Mouse (Mus musculus) CH12.LX (cell line): ENCODE results near the gene Lsp1. TPM values are rescaled to one million over a fixed set of nuclear protein-coding genes. Genes with fewer than 3 reads are reported as not detected.

ENCODE experiments used
- DNase-seq: peaks from one replicate; pipeline ENCODE4 v3.0.0-alpha.2; 2013; ENCODE audit errors: extremely low read depth
- H3K27ac ChIP-seq: 2 replicates; pipeline ENCODE4 v1.5.1; 2012; ENCODE audit warnings: low read depth, mild to moderate bottlenecking, control low read depth, moderate library complexity; ENCODE audit not compliant: insufficient read depth
- H3K27me3 ChIP-seq: replicated peaks from 2 replicates; pipeline ENCODE3; 2012; ENCODE audit warnings: inconsistent platforms
- H3K36me3 ChIP-seq, 2 experiments: replicated peaks in 1 of 2; 2 replicates each; pipeline versions ENCODE3 to v1.6.1; 2012; ENCODE audit warnings: inconsistent platforms in 1 of 2, low read length in 1 of 2, mild to moderate bottlenecking in 1 of 2, mixed read lengths in 1 of 2, moderate library complexity in 1 of 2; ENCODE audit not compliant: control insufficient read depth in 1 of 2, insufficient read depth in 1 of 2
- H3K4me1 ChIP-seq, 2 experiments: 2 replicates each; pipeline ENCODE4 v1.6.1; 2012; ENCODE audit warnings: inconsistent platforms in 1 of 2, moderate library complexity in 1 of 2; ENCODE audit not compliant: insufficient read depth in 2 of 2, control insufficient read depth in 1 of 2
- H3K4me2 ChIP-seq: 2 replicates; pipeline ENCODE4 v1.6.1; 2012; ENCODE audit warnings: low read depth, mild to moderate bottlenecking, control low read depth; ENCODE audit not compliant: poor library complexity, insufficient read depth, severe bottlenecking
- H3K4me3 ChIP-seq, 3 experiments: fragments of 150-350 bp in 1 of 3; sonication (generic) in 1 of 3; replicated peaks in 1 of 3; 2 replicates each; pipeline versions ENCODE3 to v1.5.1; 2011 to 2012; ENCODE audit warnings: low read depth in 2 of 3, low read length in 2 of 3, mild to moderate bottlenecking in 2 of 3, moderate library complexity in 2 of 3, control low read depth in 1 of 3, improper control_type of control experiment in 1 of 3, inconsistent platforms in 1 of 3, mixed read lengths in 1 of 3; ENCODE audit not compliant: poor library complexity in 1 of 3
- H3K79me2 ChIP-seq: replicated peaks from 2 replicates; pipeline ENCODE4 v1.6.1; 2012; ENCODE audit warnings: mild to moderate bottlenecking, moderate library complexity; ENCODE audit not compliant: control insufficient read depth, poor library complexity, insufficient read depth, severe bottlenecking; ENCODE audit errors: extremely low read depth
- H3K9ac ChIP-seq: 2 replicates; pipeline ENCODE4 v1.6.1; 2012; ENCODE audit warnings: low read depth, mild to moderate bottlenecking, control low read depth, moderate library complexity; ENCODE audit not compliant: insufficient read depth
- H3K9me3 ChIP-seq: replicated peaks from 2 replicates; pipeline ENCODE3; 2012; ENCODE audit warnings: low read length, inconsistent platforms, mixed read lengths
- BHLHE40 ChIP-seq: IDR thresholded peaks from 2 replicates; pipeline ENCODE4 v1.6.1; 2011; ENCODE audit warnings: mild to moderate bottlenecking, low read depth, low read length, improper control_type of control experiment
- CHD1 ChIP-seq: IDR thresholded peaks from 2 replicates; pipeline ENCODE4 v1.6.1; 2012; ENCODE audit warnings: low read depth, low read length, improper control_type of control experiment, inconsistent platforms
- CHD2 ChIP-seq: IDR thresholded peaks from 2 replicates; pipeline ENCODE4 v1.6.1; 2011; ENCODE audit warnings: low read length, improper control_type of control experiment
- E2F4 ChIP-seq: IDR thresholded peaks from 2 replicates; pipeline ENCODE4 v1.6.1; 2011; ENCODE audit warnings: low read depth, low read length, improper control_type of control experiment; ENCODE audit not compliant: insufficient replicate concordance
- ELF1 ChIP-seq: IDR thresholded peaks from 2 replicates; pipeline ENCODE4 v1.6.1; 2014; ENCODE audit warnings: low read depth, mild to moderate bottlenecking, inconsistent platforms, low read length, improper control_type of control experiment
- EP300 ChIP-seq: IDR thresholded peaks from 2 replicates; pipeline ENCODE4 v1.6.1; 2011; ENCODE audit warnings: low read length, improper control_type of control experiment
- ETS1 ChIP-seq: conservative IDR thresholded peaks from 2 replicates; pipeline ENCODE4 v1.6.1; 2012; ENCODE audit warnings: low read depth, mild to moderate bottlenecking, inconsistent platforms, low read length, improper control_type of control experiment, moderate library complexity
- GABPA ChIP-seq: IDR thresholded peaks from 2 replicates; pipeline ENCODE4 v1.6.1; 2012; ENCODE audit warnings: low read depth, low read length, improper control_type of control experiment, inconsistent platforms; ENCODE audit not compliant: insufficient replicate concordance
- IRF4 ChIP-seq: IDR thresholded peaks from 2 replicates; pipeline ENCODE4 v1.6.1; 2014; ENCODE audit warnings: low read depth, mild to moderate bottlenecking, inconsistent platforms, low read length, improper control_type of control experiment
- JUN ChIP-seq: IDR thresholded peaks from 2 replicates; pipeline ENCODE4 v1.6.1; 2011; ENCODE audit warnings: low read depth, mild to moderate bottlenecking, low read length, improper control_type of control experiment, moderate library complexity; ENCODE audit not compliant: insufficient read depth
- KAT2A ChIP-seq: IDR thresholded peaks from 2 replicates; pipeline ENCODE4 v1.6.1; 2012; ENCODE audit warnings: low read length, improper control_type of control experiment, inconsistent platforms; ENCODE audit not compliant: insufficient replicate concordance
- MAZ ChIP-seq: IDR thresholded peaks from 2 replicates; pipeline ENCODE4 v1.6.1; 2012; ENCODE audit warnings: low read depth, mild to moderate bottlenecking, inconsistent platforms, low read length, improper control_type of control experiment, moderate library complexity
- MEF2A ChIP-seq: IDR thresholded peaks from 2 replicates; pipeline ENCODE4 v1.6.1; 2014; ENCODE audit warnings: low read depth, mild to moderate bottlenecking, inconsistent platforms, low read length, improper control_type of control experiment, borderline replicate concordance
- MXI1 ChIP-seq: IDR thresholded peaks from 2 replicates; pipeline ENCODE4 v1.6.1; 2011; ENCODE audit warnings: mild to moderate bottlenecking, low read depth, low read length, improper control_type of control experiment
- MYC ChIP-seq: IDR thresholded peaks from 2 replicates; pipeline ENCODE4 v1.6.1; 2011; ENCODE audit warnings: low read depth, mild to moderate bottlenecking, improper control_type of control experiment, low read length
- NRF1 ChIP-seq: IDR thresholded peaks from 2 replicates; pipeline ENCODE4 v1.6.1; 2014; ENCODE audit warnings: low read depth, mild to moderate bottlenecking, inconsistent platforms, low read length, improper control_type of control experiment, moderate library complexity
- PAX5 ChIP-seq: IDR thresholded peaks from 2 replicates; pipeline ENCODE4 v1.6.1; 2012; ENCODE audit warnings: low read length, inconsistent platforms, mixed read lengths
- POLR2A ChIP-seq: IDR thresholded peaks from 2 replicates; pipeline ENCODE4 v1.6.1; 2011; ENCODE audit warnings: low read depth, mild to moderate bottlenecking, improper control_type of control experiment, low read length
- POLR2AphosphoS2 ChIP-seq: IDR thresholded peaks from 2 replicates; pipeline ENCODE4 v1.6.1; 2011; ENCODE audit warnings: low read depth, low read length, improper control_type of control experiment
- RAD21 ChIP-seq: IDR thresholded peaks from 2 replicates; pipeline ENCODE4 v1.6.1; 2011; ENCODE audit warnings: low read depth, mild to moderate bottlenecking, low read length, improper control_type of control experiment, moderate library complexity
- RCOR1 ChIP-seq: conservative IDR thresholded peaks from 2 replicates; pipeline ENCODE4 v1.6.1; 2012; ENCODE audit warnings: low read depth, mild to moderate bottlenecking, inconsistent platforms, low read length, improper control_type of control experiment
- SIN3A ChIP-seq: IDR thresholded peaks from 2 replicates; pipeline ENCODE4 v1.6.1; 2012; ENCODE audit warnings: low read length, improper control_type of control experiment, inconsistent platforms
- TBP ChIP-seq: conservative IDR thresholded peaks from 2 replicates; pipeline ENCODE4 v1.6.1; 2011; ENCODE audit warnings: low read depth, low read length, improper control_type of control experiment
- TCF12 ChIP-seq: IDR thresholded peaks from 2 replicates; pipeline ENCODE4 v1.6.1; 2014; ENCODE audit warnings: low read depth, mild to moderate bottlenecking, inconsistent platforms, low read length, improper control_type of control experiment
- UBTF ChIP-seq: IDR thresholded peaks from 2 replicates; pipeline ENCODE4 v1.6.1; 2012; ENCODE audit warnings: low read depth, mild to moderate bottlenecking, inconsistent platforms, low read length, improper control_type of control experiment, moderate library complexity
- USF2 ChIP-seq: conservative IDR thresholded peaks from 2 replicates; pipeline ENCODE4 v1.6.1; 2011; ENCODE audit warnings: low read depth, low read length, improper control_type of control experiment
- ZKSCAN1 ChIP-seq: IDR thresholded peaks from 2 replicates; pipeline ENCODE4 v1.6.1; 2012; ENCODE audit warnings: low read depth, inconsistent platforms, low read length, improper control_type of control experiment, borderline replicate concordance
- ZNF384 ChIP-seq: IDR thresholded peaks from 2 replicates; pipeline ENCODE4 v1.6.1; 2012; ENCODE audit warnings: low read depth, low read length, improper control_type of control experiment, inconsistent platforms
- dilution Hi-C: fragments of 300-500 bp; cut with MboI; formaldehyde crosslinking; loops from 2 replicates; pipeline ENCODE4 v1.14.3; 2020; ENCODE audit warnings: low sequenced_read_pairs; ENCODE audit not compliant: extremely low pct_unique_long_range_greater_than_20kb, extremely low pct_ligation_motif_present
- in situ Hi-C: fragments of 300-500 bp; cut with MboI; formaldehyde crosslinking; loops from 3 replicates; pipeline ENCODE4 v1.14.3; 2019; ENCODE audit warnings: low sequenced_read_pairs, low pct_ligation_motif_present, low pct_unique_long_range_greater_than_20kb, mixed read lengths
- polyA plus RNA-seq: library from polyadenylated mRNA; unstranded; fragments of >175 nt; gene quantifications from 2 replicates; pipeline ENCODE4 v1.2.1, GENCODE M21; 2012; ENCODE audit warnings: low read depth; ENCODE audit not compliant: insufficient read length
- total RNA-seq, 2 experiments: library from RNA; depleted of rRNA; stranded (reverse); fragments of 300-350 nt in 1 of 2; fragments of >200 nt in 1 of 2; gene quantifications; 2 replicates each; pipeline ENCODE4 v1.2.3; 2012 to 2014

Lsp1 gene
- total and polyA plus RNA-seq, 3 experiments: 364 to 715 (median 367) TPM

DNA sequence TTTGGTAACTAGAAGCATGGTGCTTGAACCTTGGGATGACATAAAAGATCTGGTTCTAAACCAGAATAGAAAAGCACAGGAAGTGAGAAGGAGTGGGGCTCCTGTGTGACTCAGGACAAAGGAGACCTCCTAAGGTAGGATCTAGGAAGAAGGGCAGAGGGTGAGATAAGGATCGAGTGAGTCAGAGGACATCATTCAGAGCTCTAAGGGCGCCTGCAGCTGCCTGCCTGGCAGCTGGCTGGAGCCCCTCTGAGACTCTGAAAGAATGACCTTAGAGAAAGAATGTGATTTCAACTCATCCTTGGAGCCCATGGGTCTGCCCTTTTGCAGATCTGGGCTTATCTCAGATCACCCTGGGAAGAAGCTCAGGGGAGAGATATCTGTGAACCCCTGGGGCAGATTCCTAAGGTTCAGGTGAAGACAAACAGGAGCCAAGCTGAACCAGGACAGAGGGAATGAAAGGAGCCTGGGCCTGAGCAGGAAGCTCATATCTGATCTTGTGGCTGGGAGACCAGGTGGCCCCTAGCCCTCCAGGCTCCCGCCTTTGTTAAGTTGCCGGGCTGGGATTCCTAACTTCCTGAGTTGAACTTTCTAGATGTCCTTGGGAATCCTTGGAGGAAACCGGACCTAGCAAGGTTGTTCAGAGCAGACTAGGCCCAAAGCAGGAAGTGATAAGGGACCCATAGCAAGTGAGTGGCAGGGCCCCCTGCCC is 38.6 kb downstream of the Lsp1 start:
- Histone ChIP-seq H3K4me3 (no peak overlapping the region), H3K4me2 (no peak overlapping the region), H3K36me3 (peaks cover 20 to 48% of the 10 kb centered on the region in 2 experiments), H3K4me1 (peaks cover 14 to 86% of the 10 kb centered on the region in 2 experiments), H3K9me3 (no peaks in the 10 kb centered on the region), H3K27me3 (no peaks in the 10 kb centered on the region), H3K9ac (no peak overlapping the region), H3K27ac (no peak overlapping the region)
- dilution Hi-C loops (no loop called here), in situ Hi-C loops (loop anchor here (5.0 kb wide), 1 partner anchor 57 kb away; the partner anchor contains the start of gene Tnni2)
- no peak for DNase-seq
- TF ChIP-seq POLR2AphosphoS2 (no peak), PAX5 (no peak), TCF12 (no peak), CHD2 (no peak), ELF1 (no peak), MYC (no peak), POLR2A (no peak), UBTF (no peak), IRF4 (no peak), MAZ (no peak), RAD21 (no peak), USF2 (no peak), EP300 (no peak), GABPA (no peak)
- TF ChIP-seq, all 38 proteins: peak for 0
- no peaks in the 10 kb centered on the region for H3K79me2 ChIP-seq

DNA sequence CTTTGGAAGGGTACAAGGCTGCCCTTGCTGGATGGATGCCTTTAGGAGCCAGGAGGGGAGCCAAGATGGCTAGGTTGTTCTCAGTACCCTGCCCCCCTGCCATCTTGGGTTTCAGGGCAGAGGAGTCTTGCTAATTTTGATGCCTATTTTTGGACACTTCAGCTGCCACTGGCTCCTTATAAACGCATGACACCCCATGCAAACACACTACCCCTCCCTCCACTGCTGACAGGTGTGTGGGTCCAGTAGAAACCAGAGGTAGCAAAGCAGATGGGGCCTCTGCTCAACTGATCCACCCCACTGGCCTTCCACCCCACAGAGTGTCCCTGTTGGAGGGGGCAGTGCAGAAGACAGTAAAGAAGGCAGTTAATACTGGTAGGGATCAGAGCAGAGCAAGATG is 39.4 kb downstream of the Lsp1 start:
- DNase-seq: peak; percentile 51
- no peak for TF ChIP-seq BHLHE40
- TF ChIP-seq MEF2A: peak; percentile 83
- no peak for TF ChIP-seq E2F4
- TF ChIP-seq EP300: peak; percentile 43; the same call in 1 of the 2 replicates
- TF ChIP-seq CHD1: no peak
- 0 out of 2 replicates have a peak, but pooled peaks have one; percentile 13 for TF ChIP-seq ETS1
- TF ChIP-seq MXI1: no peak
- TF ChIP-seq ZNF384: no peak
- no peak for TF ChIP-seq TBP
- TF ChIP-seq USF2: no peak
- TF ChIP-seq TCF12: peak; percentile 31; the same call in 1 of the 2 replicates
- no peak for TF ChIP-seq NRF1
- no peak for TF ChIP-seq RCOR1
- TF ChIP-seq ZKSCAN1: no peak
- no peak for TF ChIP-seq JUN
- no peak for TF ChIP-seq ELF1
- TF ChIP-seq KAT2A: no peak
- no peak for TF ChIP-seq SIN3A
- TF ChIP-seq, all 38 proteins: peak for 4
- peaks cover 12 to 40% of the 10 kb centered on the region in 2 experiments for H3K36me3 ChIP-seq
- H3K79me2 ChIP-seq: no peaks in the 10 kb centered on the region
- H3K4me1 ChIP-seq: peaks cover 14 to 95% of the 10 kb centered on the region in 2 experiments
- dilution Hi-C loops: no loop called here
- no peak overlapping the region for H3K4me2 ChIP-seq
- no peaks in the 10 kb centered on the region for H3K27me3 ChIP-seq
- H3K27ac ChIP-seq: no peak overlapping the region
- no peaks in the 10 kb centered on the region for H3K9me3 ChIP-seq
- no peak overlapping the region for H3K4me3 ChIP-seq
- in situ Hi-C loops: no loop called here
- no peak overlapping the region for H3K9ac ChIP-seq
